Mouse (Mus musculus) olfactory bulb, adult 2 months (tissue): ENCODE data around the gene Aicda. TPM values are rescaled to one million over a fixed set of nuclear protein-coding genes. Genes with fewer than 3 reads are reported as not detected.
A peak's percentile ranks its signal among the peaks of the same experiment; 100 is the strongest.

Experiments used
- H3K27ac ChIP-seq: fragments of 200-500 bp; 2 replicates; pipeline ENCODE4 v1.5.1; 2012; ENCODE audit warnings: low read depth, low read length; ENCODE audit not compliant: insufficient read depth
- H3K4me1 ChIP-seq: fragments of 200-500 bp; 2 replicates; pipeline ENCODE4 v1.6.1; 2012; ENCODE audit warnings: low read length; ENCODE audit not compliant: control insufficient read depth, insufficient read depth
- H3K4me3 ChIP-seq: fragments of 200-500 bp; 2 replicates; pipeline ENCODE4 v1.5.1; 2012; ENCODE audit warnings: mild to moderate bottlenecking, low read depth, low read length, moderate library complexity; ENCODE audit not compliant: insufficient read depth
- CTCF ChIP-seq: fragments of 200-500 bp; IDR thresholded peaks from 2 replicates; pipeline ENCODE4 v1.5.1; 2012; ENCODE audit warnings: low read depth, mild to moderate bottlenecking, low read length, moderate library complexity; ENCODE audit not compliant: insufficient read depth
- POLR2A ChIP-seq: fragments of 200-500 bp; IDR thresholded peaks from 2 replicates; pipeline ENCODE4 v1.6.1; 2012; ENCODE audit warnings: mild to moderate bottlenecking, low read depth, low read length, moderate library complexity; ENCODE audit not compliant: insufficient read depth
- WGBS: fragments of 180-500 bp; shearing (Covaris S2); methylation state at CpG from one replicate; pipeline ENCODE4 v1.1.7; 2018; 5-methylcytosine and 5-hydroxymethylcytosine counted together
- polyA plus RNA-seq: library from polyadenylated mRNA; stranded (reverse); fragments of >200 nt; gene quantifications from 2 replicates; pipeline ENCODE4 v1.2.4, GENCODE M21; 2012; ENCODE audit warnings: low replicate concordance; ENCODE audit not compliant: missing spikeins, insufficient read depth, insufficient read length

The Aicda gene
- polyA plus RNA-seq, 1 experiment, result not detected

DNA sequence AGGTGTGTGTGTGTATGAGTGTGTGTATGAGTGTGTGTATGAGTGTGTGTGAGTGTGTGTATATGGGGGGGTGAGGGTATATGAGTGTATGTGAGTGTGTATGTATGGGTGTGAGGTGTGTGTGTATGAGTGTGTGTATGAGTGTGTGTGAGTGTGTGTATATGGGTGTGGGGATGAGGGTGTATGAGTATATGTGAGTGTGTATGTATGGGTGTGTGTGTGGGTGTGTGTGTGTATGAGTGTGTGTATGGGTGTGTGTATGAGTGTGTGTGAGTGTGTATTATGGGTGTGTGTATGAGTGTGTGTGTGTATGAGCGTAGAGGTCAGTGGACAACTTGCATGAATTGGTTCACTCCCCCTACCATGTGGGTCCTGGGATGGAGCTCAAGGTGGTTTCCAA is 8.9 kb upstream of the Aicda start:
- Histone ChIP-seq H3K4me3 (no peak overlapping the region), H3K4me1 (no peaks in the 10 kb centered on the region), H3K27ac (no peak overlapping the region)
- no peak for TF ChIP-seq POLR2A
- 100% methylated on average over 1 of the region's 1 CpGs for WGBS

DNA sequence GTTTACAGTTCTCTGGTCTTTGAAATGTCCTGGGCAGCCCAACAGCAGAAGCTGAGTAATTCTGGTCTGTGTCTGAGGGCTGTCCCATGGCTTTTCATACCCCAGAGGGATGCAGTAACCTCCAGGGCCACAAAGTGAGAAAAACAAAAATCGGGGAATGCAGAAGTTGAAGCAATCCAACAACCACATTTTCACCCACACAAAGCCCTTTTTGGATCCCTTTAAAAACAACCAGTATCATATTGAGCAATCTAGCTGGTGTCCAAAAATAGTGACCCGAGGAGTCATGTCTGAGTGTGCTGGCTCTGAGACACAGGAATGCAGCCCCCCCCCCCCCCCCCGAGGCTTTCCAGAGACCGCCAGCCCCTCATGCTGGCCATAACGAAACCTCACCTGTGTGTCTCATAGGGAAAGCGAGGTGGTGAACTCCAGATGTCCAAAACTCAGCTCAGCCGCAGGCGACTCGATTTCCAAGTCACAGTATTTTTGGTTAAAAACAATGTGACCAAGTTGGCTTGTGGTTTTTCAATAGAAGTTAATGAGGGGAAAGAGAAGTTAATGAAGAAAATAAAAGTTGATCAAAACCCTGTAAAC is 8.2 kb upstream of the Aicda start:
- WGBS, result 72% methylated on average over 9 of the region's 9 CpGs
- TF ChIP-seq CTCF (no peak), POLR2A (no peak)
- no peak overlapping the region for H3K27ac ChIP-seq
- H3K4me3 ChIP-seq, result no peak overlapping the region
- H3K4me1 ChIP-seq, result no peaks in the 10 kb centered on the region

DNA sequence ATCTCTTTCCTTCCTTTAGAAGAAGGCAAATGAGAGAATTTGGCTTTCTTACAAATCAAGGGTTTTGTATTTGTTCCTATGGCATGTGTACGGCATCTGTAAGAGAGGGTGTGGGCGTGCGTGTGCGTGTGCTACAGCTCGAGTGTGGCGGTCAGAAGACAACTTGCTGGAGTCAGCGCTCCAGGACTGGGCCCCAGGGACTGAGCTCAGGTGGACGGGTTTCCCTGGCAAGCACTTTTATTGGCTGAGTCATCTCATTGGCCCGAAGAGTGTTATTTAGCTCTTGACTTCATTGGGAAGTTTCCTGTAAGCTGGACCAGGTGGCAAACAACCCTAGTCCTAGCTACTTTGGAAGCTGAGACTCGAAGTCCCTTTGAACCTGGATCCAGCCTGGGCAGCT is 7.7 kb upstream of the Aicda start:
- 72% methylated on average over 10 of the region's 10 CpGs for WGBS
- Histone ChIP-seq H3K27ac (no peak overlapping the region), H3K4me3 (no peak overlapping the region), H3K4me1 (no peaks in the 10 kb centered on the region)
- TF ChIP-seq POLR2A, result no peak
- TF ChIP-seq CTCF, result no peak

DNA sequence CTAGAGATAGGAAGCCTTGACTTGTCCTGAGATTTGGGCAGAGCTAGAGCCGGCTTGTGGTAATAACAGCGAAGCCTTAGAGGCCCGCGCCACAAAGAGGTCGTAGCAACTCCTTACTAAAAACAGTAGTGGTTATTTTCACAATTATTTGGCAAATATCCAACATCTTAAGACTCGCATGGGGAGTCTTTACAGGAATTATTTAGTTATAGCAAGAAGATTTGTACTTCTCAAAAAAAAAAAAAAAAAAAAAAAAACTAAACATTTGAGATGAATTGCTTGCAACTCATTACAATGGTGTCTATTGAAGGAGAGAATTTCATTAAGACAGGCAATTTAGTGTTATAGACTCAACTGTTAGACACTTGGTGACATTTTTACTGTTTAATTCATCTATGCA is 501 bp downstream of the Aicda start:
- 0 out of 2 replicates have a peak, but pooled peaks cover 3% of the 10 kb centered on the region for H3K4me1 ChIP-seq
- no peak overlapping the region for H3K4me3 ChIP-seq
- 64% methylated on average over 6 of the region's 6 CpGs for WGBS
- TF ChIP-seq CTCF (no peak), POLR2A (no peak)
- H3K27ac ChIP-seq, result no peak overlapping the region

DNA sequence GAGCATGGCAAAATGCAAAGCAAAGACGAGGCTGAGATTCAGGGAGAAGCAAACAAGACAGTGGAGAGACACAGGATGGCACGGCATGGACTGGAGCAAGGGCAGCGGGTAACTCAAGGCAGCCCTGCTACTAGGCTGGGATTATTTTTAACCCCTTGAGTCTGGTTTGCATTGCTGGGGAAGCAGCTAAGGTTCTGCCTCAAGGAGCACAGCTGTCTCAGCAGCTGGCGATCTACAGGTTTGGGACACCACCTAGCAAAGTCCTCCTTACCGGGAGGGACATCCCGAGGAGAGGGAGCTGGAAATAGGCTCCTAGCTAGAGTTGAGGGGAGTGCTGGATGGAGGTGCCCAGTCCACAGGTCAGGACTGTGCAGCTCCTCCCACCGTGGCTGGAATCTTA is 1.7 kb downstream of the Aicda start:
- 56% methylated on average over 7 of the region's 7 CpGs for WGBS
- no peak overlapping the region for H3K4me3 ChIP-seq
- no peak for TF ChIP-seq CTCF
- TF ChIP-seq POLR2A, result no peak

DNA sequence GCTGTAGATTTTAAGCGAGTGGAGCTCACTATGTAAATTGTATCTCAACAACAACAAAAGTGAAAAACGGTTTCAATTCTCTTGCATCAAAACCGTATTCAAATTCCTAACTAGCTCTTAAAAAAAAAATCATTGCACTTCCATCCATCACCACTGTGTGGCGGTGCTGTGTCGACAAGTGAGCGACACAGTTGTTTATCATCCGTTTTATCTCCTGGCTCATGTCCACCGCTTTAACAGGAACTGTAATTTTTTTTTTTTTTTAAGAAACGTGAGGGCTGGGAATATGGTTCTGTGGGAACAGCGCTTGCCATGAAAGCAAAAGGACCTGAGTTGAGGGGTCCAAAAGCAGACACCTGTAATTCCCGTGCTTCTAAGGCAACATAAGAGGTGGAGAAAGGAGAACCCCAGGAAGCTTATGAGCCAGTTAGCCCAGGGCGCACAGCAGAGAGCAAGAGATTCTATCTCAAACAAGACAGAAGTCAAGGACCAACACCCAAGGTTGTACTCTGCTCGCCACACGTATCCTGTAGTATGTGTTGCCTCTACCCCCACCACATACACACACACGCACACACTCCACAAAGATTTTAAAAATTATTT is 3.5 kb downstream of the Aicda start:
- no peak overlapping the region for H3K27ac ChIP-seq
- TF ChIP-seq POLR2A (no peak), CTCF (no peak)
- WGBS, result 24% methylated on average over 15 of the region's 15 CpGs
- H3K4me3 ChIP-seq, result no peak overlapping the region
- H3K4me1 ChIP-seq, result 0 out of 2 replicates have a peak, but pooled peaks cover 3% of the 10 kb centered on the region

More for the DNA sequence above, 1.7 kb downstream of the Aicda start:
- Histone ChIP-seq H3K27ac (no peak overlapping the region), H3K4me1 (0 out of 2 replicates have a peak, but pooled peaks cover 3% of the 10 kb centered on the region)

GRCm38 (mm10) chr6:122560427-122560826 is 6.8 kb downstream of the Aicda start:
- TF ChIP-seq POLR2A (no peak), CTCF (peak; percentile 62; the same call in 1 of the 2 replicates)
- WGBS, result 2% methylated on average over 17 of the region's 17 CpGs
- H3K4me1 ChIP-seq, result no peaks in the 10 kb centered on the region
- peak overlapping the region; percentile 36 for H3K4me3 ChIP-seq
- no peak overlapping the region for H3K27ac ChIP-seq

DNA sequence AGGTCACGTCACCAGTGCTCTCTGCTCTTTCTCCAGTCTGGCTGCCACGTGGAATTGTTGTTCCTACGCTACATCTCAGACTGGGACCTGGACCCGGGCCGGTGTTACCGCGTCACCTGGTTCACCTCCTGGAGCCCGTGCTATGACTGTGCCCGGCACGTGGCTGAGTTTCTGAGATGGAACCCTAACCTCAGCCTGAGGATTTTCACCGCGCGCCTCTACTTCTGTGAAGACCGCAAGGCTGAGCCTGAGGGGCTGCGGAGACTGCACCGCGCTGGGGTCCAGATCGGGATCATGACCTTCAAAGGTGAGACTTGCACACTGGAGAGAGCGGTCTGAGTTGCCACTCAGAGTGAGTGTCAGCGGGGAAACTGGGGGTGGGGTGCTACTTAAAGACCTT is 7.4 kb downstream of the Aicda start:
- Histone ChIP-seq H3K4me3 (no peak overlapping the region), H3K4me1 (no peaks in the 10 kb centered on the region), H3K27ac (no peak overlapping the region)
- WGBS, result 88% methylated on average over 20 of the region's 20 CpGs
- TF ChIP-seq POLR2A (no peak), CTCF (no peak)

DNA sequence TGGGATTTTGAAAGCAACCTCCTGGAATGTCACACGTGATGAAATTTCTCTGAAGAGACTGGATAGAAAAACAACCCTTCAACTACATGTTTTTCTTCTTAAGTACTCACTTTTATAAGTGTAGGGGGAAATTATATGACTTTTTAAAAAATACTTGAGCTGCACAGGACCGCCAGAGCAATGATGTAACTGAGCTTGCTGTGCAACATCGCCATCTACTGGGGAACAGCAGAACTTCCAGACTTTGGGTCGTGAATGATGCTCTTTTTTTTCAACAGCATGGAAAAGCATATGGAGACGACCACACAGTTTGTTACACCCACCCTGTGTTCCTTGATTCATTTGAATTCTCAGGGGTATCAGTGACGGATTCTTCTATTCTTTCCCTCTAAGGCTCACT is 8.9 kb downstream of the Aicda start:
- no peak overlapping the region for H3K4me3 ChIP-seq
- H3K4me1 ChIP-seq, result no peaks in the 10 kb centered on the region
- no peak overlapping the region for H3K27ac ChIP-seq
- WGBS, result under 1% methylated on average over 6 of the region's 6 CpGs
- no peak for TF ChIP-seq POLR2A
- no peak for TF ChIP-seq CTCF
